Mouse (Mus musculus): ENCODE measurements around the gene 1700042G07Rik.
"Not testable (repeated sequence)": the region's sequence is repeated elsewhere in the genome, so short reads cannot be mapped to it uniquely, and the experiment has no call there.

Gene 1700042G07Rik

DNA sequence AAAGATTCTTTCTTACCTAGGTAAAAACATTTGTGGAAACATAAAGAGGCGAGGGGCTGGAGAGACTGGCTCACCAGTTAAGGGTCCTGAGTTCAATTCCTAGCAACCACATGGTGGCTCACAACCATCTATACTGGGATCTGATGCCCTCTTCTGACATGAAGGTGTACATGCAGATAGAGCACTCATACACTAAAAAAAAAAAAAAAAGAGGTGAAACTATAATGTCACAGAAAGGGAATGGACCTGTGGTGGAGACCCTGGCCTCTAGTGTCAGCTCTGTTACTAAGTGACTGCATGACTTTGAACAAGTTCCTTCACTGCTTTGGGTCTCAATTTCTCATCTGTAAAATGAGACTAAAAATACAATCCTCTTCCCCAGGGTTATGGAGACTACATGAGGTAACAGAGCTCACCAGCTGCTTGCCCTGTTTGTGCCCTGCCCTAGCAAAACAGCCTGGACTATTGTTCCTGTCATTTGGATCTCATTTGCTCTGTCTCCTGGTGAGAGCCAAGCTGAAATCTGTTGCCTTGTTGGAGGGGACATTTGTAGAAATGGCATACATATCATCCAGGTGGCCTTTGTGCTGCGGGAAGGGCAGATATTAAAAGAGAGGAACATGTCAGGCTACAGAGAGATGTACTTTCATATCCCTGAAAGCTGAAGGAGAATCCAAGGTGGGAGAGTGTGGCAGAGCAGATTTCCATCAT, 42.9 kb downstream of the 1700042G07Rik start:
- DNase-seq: no peak

DNA sequence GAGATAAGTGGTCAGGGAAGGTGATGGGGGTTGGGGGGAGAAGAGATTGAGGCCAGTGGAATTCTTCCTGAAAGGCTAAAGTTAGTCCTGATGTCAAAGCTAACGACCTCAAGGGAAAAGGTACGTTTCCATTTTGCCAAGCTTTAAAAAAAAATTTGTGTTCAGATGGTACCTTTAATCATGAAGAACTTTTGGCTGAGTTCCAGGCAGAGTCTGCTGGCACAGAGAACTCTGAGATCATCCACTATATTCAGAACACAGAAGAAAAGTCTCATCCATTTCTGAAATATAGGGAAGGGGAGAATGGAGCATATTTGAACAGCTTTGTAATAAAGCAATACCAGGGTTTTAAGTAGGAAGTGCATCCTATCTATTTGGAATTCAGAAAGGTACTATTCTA, 43.9 kb downstream of the 1700042G07Rik start:
- no peak for DNase-seq

DNA sequence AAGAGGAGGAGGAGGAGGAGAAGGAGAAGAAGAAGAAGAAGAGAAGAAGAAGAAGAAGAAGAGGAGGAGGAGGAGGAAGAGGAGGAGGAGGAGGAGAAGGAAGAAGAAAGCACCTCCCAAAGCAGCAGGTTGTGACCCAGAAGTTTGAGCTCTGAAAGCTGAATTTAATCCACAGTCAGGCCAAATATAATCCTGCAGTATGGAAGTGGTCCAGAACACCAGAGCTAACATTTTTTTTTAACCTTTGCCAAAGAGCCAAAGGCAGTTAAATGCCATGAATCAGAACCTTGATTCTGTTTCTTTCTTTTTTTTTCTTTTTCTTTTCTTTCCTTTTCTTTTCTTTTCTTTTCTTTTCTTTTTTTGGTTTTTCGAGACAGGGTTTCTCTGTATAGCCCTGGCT, 44.5 kb downstream of the 1700042G07Rik start:
- not testable (repeated sequence) for DNase-seq

DNA sequence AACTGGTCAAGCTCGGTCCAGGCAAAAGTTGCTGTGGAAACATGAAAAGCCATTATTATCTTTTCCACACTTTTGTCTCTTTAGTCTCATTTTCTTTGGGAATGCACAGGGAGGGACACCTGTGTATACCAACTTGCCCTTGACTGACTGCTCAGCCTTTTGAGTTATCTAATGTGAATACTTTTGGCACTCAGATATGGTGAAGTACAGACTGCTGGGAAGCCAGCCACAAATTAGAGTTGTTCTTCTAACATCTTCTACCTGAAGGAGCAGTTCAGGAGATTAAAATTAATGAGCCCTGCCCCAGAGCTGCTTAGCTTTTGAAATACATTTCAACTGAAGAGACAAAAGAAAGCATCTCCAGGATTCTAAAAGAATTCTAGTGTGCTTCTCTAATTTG, 45.9 kb downstream of the 1700042G07Rik start:
- no peak for DNase-seq

DNA sequence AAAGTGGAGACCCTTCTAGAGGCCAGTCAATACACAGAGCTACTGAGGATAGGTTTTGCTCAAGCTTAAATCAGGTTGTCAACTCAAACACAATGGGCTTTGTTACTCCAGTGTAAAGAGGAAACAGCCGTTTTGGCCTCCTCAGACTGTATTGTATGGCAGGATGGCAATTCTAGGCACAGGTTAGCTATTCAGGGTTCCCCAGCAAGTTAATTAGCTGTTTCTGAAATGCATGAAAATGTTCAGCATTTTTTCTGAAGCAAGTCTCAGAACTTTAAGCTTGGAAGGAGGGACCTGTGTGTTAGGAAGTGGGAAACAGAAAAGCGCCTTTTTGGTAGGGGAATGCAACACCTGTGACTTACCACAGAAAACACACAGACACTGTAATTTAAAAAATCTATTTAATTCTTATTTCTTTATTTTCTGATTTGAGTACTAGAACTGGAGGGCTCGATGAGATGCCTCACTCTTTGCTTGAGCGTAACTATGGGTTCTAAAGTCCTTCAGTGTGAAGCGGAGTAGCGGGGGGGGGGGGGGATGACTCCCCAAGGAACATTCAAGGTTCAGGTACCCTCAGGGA, 47.0 kb downstream of the 1700042G07Rik start:
- no peak for DNase-seq

DNA sequence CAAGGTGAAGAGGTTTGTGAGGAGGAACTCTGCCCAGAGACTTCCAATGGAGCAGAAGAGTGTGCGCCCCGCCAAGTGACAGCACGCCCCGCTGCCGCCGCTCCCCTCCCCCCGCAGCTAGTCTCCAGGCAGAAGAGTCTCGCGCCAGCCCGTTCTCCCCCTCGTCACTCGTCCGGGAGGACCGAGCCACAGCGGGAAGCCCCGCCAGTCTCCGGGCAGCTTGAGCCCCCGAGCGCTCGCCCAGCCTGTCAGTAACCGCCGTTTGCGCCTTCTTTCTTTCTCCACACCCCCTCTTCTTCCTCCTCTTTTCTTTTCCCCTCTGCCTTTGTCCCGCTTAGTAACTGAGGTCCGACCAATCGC, 47.6 kb downstream of the 1700042G07Rik start:
- DNase-seq: no peak

DNA sequence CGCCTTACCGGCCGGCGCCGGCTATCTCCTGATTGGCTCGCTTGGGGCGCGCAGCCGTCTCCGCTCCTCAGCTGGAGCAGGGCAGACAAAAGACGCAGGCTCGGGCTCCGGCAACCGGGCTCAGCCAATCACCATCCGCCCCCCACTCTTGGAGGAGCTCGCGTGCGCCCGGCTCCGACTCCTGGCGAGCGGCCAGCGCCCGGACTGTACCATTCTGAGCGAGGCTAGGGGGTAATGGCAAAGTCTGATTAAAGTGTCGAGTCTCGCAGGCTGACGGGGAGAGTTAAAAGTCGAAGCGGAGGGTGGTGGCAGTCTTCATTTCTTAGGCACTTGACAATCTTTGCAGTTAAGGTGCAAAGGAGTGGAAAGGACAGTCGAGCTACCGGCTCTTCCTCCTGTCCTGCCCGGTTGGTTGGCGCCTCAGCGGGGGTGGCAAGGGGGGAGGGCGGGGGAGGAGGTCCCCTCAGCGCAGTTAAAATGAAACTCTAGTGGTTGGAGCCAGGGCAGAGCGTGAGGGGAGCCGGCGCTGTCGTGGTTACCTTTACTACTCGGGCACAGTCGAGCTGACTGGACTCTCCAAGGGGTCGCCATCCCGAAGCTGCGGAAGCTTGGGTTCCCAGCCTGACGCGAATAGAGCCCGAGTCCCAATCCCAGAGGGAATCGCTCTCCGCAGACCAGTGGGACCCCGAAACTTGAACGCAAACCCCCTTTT, 48.1 kb downstream of the 1700042G07Rik start, which contains the start of gene Pik3r3:
Gene Pik3r3 (plus strand): TSS at position 479 of the 712 bp plus-strand sequence.
- DNase-seq: peak; percentile 93 to 97

DNA sequence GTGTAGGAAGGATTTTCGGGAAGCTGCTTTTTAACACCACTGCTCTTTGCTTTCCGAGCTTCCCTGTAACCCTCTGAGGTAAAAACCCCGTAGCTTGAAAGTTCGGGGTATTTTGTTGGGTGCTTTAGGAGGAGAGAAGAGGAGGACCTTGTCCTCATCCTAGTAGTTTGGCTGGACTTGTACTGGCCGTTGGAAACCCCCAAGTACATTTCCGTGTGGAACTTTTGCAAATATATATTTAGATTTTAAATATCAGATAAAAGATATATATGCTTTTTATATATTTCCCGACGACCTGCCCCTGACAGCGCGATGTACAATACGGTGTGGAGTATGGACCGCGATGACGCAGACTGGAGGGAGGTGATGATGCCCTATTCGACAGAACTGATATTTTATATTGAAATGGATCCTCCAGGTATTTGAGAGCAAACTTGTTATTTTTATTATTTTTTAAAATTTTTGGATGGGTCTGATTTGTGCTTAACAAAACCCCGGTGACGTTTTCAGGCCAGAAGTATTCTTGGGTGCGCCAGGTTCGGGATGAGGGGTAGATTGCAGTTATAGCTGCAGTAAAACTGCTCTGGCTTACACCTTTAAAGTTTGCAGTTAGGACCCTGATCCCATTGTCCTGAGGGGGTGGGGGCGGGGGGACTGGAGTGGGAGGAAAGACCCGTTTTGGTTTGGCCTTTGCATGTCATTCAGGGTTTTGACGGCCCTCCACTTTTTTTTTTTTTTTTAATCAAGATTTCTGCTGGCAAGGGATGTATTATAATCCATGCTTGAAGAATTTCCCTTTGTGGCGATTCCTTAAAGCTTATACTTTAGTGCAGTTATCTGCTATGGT, 49.0 kb downstream of the 1700042G07Rik start:
- DNase-seq: peak in 1 of 2 experiments; percentile 32

DNA sequence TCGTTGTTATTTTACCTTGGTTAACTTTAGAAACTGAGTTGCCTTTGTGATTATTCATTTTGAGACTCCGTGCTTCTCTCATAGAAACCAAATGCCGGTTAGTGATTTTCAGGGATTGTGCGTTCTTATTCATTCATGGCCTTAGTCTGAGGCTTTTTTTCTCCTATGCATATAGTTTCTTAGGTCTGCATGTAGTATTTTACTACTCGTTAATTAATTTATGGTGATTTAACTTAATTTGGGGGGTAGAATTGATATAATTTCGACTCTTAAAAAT, 49.6 kb downstream of the 1700042G07Rik start:
- DNase-seq: no peak

All from spleen, adult 18-20 months (tissue).